Mouse (Mus musculus): ENCODE results near the gene H2-Ab1.
A peak's percentile ranks its signal among the peaks of the same experiment; 100 is the strongest.
"Not testable (repeated sequence)": the region's sequence is repeated elsewhere in the genome, so short reads cannot be mapped to it uniquely, and the experiment has no call there.

H2-Ab1 gene

DNA sequence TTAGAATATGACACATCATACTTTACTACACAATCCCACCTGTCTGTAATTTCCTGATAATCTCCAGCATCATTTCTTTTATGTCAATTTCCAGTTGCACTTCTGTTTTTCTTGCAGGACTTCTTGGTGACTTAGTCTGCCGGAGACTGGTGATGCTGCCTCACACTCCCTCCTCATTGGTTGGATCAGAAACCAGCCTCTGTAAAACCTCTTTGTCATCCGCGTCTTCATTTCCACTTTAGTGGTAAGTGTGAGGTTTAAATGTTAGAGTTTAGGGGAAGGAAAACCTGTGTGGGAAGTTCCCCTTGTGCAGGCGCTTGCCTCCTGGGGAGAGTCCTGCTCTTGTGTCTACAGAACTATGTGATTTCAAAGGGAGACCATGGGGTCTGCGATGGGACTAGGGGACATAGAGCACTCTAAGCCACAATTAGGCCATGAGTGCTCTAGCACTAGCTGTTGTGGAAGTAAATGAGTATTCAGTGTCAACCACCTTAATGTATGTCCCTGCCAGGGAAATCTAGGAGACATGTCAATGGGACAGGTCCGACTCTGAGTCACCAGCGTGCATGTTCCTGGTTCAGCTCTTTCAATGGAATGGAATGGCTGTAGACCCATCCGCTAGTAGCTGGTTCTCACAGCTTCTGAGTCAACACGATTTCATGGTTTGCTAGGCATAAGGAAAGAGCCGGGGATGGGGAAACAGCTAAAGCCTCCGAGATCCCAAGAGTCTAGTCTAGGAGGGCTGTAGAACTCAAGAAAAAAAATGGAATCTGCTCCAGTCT, at the start of gene H2-Ab1:
Gene H2-Ab1 (plus strand): TSS at position 96 of the 782 bp plus-strand sequence.
- peak; percentile 35 for DNase-seq

DNA sequence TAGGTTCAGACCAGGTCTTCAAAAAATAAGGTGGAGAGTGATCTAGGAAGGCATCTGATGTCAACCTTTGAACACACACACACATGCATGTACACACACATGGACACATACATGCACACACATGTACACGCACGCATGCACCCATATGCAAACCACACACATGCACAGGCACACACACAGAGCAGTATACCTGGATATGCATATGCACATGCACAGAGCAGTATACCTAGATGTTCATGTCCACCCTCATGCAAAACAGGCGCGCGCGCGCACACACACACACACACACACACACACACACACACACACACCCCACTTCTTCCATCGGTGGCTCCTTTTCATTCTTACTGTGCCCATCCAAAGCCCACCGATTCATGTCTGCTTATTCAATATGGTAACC, 49.6 kb upstream of the H2-Ab1 start:
- no peak for DNase-seq

DNA sequence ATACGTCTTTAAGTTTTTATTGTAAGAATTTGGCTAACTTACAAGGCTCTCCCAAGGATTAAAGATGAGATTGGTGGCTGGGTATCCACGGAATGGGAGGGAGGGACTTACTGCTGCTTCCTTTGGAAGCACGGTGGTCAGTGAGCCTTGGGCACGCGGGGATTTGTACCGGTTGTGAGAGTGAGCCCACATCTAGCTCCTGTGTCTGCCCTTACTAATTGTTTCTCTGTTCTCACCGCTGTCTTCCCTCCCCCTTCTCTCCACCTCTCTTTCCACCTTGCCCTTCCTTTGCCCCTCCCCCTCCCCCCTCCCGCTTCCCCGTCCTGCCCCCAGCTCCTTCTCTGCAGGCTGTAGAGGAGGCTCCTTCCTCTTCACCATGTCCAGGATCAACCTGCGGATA, 49.1 kb upstream of the H2-Ab1 start:
- DNase-seq: no peak

DNA sequence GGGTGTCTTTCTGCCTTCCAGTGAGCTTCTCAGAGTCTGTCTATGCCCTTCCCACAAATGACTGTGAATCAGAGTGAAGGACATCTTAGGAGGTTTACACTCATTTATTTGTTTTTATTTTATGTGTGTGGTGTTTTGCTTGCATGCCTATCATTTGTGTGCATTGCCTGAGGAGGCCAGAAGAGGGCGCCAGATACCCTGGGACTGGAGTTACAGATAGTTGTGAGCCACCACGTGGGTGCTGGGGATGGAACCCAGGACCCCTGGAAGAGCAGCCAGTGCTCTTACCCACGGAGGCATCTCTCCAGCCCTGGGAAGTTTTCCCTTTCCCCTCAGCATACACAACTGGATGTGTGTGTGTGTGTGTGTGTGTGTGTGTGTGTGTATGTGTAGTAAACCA, 47.8 kb upstream of the H2-Ab1 start:
- DNase-seq: peak; percentile 30

DNA sequence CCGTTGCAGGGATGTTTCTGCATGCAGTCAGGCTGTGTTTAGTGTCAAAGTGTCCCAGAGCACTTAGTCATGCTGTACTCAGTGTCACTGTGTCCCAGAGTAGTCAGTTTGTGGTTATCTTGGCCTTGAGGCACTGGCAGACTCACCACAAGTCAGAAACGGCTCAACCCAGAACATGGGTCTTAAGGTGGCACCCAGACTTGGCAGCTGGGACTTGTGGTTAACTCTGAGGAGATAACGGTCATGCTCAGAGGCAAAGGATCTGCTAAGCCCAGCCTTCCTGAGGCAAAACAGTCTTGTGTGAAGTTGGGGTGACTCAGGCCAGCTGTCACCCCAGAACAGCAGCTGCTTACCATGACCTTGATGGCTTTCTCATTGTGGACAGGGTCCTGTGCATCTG, 46.9 kb upstream of the H2-Ab1 start:
- peak; percentile 50 for DNase-seq

DNA sequence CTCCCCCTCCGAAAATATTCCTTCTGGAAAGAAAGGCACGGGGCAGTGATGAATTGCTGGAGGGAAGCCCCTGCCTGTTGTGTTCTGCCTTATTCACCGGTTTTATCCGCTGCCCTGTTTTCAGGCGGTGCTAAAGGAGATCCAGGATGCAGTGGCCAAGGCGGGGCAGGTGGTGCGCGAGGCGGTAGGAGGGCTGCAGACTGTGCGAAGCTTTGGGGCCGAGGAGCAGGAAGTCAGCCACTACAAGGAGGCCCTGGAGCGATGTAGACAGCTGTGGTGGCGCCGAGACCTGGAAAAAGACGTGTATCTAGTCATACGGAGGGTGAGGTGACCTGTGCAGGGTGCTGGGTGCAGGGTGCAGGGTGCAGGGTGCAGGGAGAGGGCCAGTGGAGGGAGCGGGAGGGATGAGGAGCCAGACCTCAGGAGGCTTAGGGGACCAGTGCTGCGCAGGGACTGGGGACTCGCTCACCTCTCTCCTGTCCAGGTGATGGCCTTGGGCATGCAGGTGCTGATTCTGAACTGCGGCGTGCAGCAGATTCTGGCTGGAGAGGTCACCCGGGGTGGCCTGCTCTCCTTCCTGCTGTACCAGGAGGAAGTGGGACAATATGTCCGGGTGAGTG, 45.6 kb upstream of the H2-Ab1 start:
- no peak for DNase-seq

DNA sequence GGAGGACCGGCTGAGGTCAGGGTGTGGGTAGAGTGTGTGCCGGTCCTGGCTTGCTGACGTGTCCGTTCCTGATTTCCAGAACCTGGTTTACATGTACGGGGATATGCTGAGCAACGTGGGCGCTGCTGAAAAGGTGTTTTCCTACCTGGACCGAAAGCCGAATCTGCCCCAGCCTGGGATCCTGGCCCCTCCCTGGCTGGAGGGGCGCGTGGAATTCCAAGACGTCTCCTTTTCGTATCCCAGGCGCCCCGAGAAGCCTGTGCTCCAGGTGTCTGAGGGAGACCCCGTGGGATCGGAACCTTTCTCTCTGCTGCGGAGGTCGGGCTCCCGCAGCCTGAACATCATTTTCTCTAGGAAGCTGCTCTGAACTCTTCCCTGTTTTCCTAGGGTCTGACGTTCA, 43.6 kb upstream of the H2-Ab1 start:
- DNase-seq: no peak

DNA sequence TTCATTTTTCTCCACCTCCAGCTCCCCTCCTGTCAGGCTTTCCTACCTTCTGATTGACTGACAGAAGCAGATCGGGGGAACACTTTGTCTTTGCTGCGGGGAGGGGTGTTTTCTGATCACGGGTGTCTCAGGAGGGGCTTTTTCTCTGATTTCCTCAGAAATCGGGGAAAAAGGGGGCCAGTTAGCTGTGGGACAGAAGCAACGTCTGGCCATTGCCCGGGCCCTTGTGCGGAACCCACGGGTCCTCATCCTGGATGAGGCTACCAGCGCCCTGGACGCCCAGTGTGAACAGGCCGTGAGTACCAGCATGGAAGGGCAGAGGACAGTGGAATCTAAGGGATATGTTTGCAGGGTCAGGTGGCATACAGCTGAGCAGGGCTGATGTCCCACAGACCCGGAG, 42.3 kb upstream of the H2-Ab1 start:
- no peak for DNase-seq

DNA sequence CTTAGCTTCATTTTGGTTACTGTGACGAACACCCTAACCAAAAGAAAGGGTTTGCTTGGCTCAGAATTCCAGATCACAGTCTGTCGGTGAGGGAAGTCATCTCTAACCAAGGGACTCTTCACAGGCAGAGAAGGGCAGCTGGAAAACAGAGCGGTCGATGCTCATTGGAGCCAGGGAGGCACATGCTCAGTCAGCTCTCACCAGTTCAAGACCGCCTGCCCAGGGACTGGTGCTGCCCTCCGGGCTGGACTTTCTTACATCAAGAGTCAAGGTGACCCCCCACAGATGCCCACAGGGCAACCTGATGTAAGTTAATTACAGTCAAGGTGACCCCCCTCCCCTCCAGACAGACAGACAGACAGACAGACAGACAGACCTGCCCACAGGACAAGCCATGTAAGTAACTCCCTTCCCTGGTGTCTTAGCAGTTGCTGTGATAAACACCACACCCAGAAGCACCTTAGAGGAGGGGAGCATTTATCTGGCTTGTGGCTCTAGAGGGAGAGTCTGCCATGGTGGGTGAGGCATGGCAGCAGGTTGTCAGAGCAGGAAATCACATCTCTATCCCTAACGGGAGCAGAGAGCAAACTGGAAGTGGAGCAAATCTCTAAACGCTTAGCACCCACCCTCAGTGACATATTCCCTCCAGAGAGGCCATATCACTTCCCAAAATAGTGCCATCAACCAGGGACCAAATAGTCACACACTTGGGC, 40.1 kb upstream of the H2-Ab1 start:
- DNase-seq: no peak

DNA sequence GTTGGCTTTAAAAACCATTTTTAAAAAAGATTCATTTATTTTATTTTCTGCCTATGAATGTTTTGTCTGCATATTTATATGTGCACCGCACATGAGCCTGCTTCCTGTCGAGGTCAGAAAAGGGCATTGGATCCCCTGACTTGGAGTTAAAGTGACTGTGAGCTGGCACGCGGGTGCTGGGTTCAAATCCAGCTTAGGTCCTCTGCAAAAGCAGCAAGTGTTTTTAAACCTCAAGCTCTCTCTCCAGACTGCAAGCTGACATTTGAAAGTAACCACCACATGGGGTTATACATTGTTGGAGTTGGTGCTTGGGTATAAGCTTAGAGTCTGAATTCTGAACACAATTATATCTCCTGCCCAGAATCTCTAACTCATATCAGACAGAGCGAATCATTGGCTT, 39.5 kb upstream of the H2-Ab1 start:
- DNase-seq: no peak

DNA sequence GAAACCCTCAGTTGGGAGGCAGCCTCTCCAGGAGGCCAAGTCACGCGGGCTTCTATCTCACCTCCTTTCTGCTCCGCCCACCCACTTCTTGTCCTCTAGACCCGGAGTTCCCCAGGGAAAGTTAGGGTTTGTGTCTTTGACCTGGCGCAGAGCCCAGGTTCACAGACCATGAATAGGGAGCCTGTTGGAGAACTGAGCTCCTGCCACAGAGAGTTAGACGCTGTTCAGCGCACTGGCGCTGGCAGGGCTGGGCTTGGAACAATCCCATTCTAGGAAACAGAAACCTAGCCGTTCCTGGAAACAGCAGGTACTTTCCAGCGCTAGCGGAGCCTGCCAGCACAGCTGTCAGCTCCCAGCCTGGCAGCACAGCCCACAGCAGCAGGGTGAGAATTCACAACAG, 38.8 kb upstream of the H2-Ab1 start:
- DNase-seq: no peak

DNA sequence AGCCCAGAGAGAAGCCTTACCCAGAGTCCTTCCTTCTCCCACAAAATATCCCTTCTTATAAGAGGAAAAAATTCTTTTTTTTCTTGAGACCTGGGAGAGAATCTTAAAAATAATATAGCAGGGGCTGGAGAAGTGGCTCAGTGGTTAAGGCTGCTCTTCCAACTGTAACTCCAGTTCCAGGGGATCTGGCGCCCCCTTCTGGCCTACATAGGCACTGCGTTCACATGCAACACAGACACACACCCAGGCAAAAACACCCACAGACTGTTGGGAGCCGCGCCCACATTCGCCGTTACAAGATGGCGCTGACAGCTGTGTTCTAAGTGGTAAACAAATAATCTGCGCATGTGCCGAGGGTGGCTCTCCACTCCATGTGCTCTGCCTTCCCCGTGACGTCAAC, 38.4 kb upstream of the H2-Ab1 start:
- not testable (repeated sequence) for DNase-seq

DNA sequence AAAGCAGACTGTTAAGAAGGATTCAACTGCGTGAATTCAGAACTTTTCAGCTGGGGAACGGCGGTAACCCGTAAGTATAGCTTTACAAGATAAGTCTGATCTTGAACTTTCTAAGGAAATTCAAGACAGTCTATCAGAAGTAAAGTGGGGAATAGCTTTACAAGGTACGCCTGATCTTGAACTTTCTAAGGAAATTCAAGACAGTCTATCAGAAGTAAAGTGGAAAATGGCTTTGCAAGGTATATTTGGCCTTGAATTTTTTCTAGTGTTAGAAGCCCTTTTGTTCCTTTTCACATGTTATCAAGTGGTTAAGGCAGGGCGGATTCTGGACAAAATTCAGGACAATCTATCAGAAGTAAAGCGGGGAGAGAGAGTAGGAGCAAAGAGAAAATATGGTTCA, 37.7 kb upstream of the H2-Ab1 start:
- DNase-seq: not testable (repeated sequence)

DNA sequence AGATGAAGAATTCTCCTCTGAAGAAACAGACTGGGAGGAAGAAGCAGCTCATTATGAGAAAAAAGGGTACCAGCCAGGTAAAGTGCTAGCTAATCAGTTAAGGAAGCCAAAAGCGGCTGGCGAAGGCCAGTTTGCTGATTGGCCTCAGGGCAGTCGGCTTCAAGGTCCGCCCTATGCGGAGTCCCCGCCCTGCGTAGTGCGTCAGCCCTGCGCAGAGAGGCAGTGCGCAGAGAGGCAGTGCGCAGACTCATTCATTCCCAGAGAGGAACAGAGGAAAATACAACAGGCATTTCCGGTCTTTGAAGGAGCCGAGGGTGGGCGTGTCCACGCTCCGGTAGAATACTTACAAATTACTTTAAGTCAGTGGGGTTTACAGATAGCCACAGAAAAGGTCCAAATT, 37.1 kb upstream of the H2-Ab1 start:
- DNase-seq: not testable (repeated sequence)

DNA sequence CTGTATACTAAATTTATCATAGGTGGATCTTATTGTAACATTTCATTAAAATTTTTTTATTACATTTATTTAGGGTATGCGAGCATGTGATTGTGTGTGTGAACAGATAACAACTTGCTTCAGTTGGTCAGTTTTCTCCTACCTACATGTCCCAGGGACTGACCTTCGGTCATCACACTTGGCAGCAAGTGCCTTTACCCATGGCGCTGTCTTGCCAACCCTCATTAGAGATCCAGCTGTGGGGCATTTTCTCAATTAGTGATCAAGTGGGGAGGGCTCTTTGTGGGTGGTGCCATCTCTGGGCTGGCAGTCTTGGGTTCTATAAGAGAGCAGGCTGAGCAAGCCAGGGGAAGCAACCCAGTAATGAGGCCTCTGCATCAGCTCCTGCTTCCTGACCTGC, 32.7 kb upstream of the H2-Ab1 start:
- DNase-seq: no peak

DNA sequence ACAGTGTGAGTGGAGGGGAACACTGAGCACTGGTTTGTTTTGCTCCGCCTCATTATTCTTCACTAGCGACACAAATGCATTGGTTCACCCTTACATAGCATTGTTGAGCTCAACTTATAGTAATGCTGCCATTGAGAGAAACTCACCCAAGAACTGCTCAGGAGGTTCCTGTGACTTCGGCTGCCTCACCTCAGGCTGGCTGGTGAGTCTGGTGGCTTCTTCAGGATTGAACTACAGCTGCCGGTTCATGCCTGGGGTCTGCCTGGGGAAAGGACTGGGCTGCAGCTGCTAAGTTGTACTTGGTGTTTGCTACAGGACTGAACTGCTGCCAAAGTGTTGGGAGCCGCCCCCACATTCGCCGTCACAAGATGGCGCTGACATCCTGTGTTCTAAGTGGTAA, 32.1 kb upstream of the H2-Ab1 start:
- DNase-seq: no peak

DNA sequence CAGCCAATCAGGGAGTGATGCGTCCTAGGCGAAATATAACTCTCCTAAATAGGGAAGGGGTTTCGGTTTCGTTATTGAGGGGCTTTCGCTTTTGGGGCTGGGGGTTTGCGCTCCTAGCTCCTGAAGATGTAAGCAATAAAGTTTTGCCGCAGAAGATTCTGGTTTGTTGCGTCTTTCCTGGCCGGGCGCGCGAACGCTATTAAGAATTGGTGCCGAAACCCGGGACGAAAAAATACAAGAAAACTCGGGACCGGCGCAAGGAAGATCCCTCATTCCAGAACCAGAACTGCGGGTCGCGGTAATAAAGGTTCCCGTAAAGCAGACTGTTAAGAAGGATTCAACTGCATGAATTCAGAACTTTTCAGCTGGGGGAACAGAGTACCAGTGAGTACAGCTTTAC, 31.6 kb upstream of the H2-Ab1 start:
- not testable (repeated sequence) for DNase-seq

DNA sequence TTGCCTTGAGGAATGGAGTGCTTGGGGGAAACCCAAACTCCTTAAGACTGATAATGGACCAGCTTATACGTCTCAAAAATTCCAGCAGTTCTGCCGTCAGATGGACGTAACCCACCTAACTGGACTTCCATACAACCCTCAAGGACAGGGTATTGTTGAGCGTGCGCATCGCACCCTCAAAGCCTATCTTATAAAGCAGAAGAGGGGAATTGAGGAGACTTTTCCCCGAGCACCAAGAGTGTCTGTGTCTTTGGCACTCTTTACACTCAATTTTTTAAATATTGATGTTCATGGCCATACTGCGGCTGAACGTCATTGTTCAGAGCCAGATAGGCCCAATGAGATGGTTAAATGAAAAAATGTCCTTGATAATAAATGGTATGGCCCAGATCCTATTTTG, 26.5 kb upstream of the H2-Ab1 start:
- DNase-seq: not testable (repeated sequence)

DNA sequence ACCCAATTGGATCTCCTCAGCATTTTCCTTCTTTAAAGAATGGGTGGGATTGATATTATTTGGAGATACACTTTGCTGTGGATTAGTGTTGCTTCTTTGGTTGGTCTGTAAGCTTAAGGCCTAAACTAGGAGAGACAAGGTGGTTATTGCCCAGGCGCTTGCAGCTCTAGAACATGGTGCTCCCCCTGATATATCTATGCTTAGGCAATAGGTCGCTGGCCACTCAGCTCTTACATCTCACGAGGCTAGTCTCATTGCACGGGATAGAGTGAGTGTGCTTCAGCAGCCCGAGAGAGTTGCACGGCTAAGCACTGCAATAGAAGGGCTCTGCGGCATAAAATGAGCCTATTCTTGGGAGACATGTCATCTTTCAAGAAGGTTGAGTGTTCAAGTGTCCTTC, 25.5 kb upstream of the H2-Ab1 start:
- not testable (repeated sequence) for DNase-seq

DNA sequence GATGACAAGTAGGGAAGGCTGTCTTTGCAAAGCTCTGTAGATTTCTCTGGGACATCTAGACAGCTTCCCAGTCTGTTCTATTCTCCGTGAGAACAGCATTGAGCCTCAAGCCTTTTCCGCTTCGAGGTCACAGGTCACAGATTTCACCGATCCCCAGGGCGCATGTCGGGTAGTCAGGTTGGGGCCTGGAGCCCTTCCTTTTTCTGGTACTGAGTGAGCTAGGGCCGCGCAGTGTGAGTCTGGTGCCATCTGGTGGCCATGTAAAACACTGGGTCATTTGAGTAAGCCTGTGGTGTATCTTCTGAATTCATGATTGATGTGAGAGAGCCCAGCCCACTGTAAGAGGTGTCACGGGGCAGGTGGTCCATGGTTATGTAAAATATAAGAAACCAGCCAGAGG, 22.6 kb upstream of the H2-Ab1 start:
- peak; percentile 60 for DNase-seq

DNA sequence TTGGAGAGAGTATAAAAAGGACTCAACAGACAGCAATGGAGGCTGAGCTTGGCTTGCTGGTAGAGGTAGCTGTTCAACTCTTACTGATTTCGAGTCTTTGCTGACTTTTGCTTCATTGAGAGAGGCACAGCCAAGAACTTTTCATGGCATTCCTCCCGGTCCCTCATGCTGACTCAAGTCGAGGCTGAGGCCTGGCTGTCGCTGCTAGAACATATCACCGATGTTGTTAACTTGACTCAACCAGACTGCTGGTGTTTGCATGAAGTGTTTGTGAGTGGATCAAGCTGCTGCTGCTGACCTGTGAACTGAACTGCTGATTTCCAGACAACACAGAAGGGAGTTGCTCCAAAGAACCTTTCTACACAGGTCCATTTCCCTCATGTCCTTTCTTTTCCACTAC, 20.8 kb upstream of the H2-Ab1 start:
- DNase-seq: no peak

DNA sequence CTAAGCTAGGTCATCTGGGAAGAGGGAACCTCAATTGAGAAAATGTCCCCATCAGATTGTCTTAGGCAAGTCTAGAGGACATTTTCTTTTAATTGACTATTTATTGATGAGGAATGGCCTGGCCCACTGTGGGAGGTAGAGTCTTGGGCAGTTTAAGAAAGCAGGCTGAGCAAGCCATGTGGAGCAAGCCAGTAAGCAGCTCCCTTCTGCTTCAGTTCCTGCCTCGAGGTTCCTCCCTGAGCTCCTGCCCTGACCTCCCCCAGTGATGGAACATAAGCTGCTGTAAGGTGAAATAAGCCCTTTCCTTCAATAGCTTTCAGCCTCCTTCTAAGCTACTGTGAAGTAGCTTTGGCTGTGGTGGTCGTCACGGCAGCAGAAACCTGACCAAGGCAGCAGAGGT, 19.7 kb upstream of the H2-Ab1 start:
- no peak for DNase-seq

DNA sequence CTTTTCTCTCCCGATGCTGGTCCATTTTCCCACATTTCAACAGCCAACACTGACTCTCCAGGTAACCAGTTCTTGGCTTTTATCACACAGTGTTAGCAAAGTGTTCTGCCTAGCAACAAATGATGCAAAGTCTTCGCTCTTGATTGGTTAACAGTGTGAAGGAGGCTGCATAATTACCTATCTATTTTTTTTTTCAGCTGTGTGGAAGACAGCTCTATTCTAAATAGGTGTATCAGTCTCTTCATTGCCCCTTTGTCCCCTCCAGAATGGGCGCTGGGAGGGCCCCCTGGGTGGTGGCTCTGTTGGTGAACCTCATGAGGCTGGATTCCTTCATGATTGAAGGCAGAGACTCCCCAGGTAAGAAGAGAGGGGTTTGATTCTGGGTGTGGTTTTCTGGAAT, 18.8 kb upstream of the H2-Ab1 start, which contains the start of gene H2-Ob:
Gene H2-Ob (plus strand): TSS at position 198 of the 400 bp plus-strand sequence.
- DNase-seq: no peak

DNA sequence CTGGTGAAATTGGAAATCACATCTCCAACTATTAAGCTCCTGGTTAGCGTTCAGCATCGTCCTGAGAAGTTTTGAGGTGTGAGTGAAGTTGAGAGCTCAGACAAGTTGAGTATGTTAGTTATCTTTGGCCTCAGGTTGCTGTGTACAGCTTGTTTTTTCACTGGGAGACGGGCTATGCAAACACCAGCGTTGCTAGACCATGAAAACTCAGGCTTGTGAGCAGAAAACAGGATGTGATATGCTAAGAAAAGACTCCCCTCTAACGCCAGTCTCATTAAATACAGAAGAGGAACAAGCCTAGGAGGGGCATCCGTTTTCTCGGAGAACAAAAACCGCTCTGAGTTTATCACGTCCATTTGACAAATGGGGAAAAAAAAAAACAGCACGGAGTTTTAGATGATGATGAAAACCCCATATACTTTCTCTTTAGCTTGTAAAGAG, 17.9 kb upstream of the H2-Ab1 start:
- no peak for DNase-seq

Measured in liver (tissue).